Mouse (Mus musculus): ENCODE measurements around the gene Ncln. TPM values are rescaled to one million over a fixed set of nuclear protein-coding genes. Genes with fewer than 3 reads are reported as not detected.

Ncln gene
- total and polyA plus RNA-seq, 2 experiments from 2014 or later = 66.5 to 124 TPM

GRCm38 (mm10) chr10:81464405-81465264 is 31.6 kb downstream of the Ncln start:
- H3K4me1 ChIP-seq (ENCODE audit: insufficient read depth, low read length) = no peaks in the 10 kb centered on the region
- H3K9me3 ChIP-seq (ENCODE audit: low read length) = no peaks in the 10 kb centered on the region
- H3K27ac ChIP-seq = no peak overlapping the region
- DNase-seq (ENCODE audit: low spot score) (peak; percentile 45), ATAC-seq (peak; percentile 74)
- peak overlapping the region; percentile 9; the same call in 1 of the 2 replicates for H3K4me3 ChIP-seq (ENCODE audit: low read length)
- 0 out of 2 replicates have a peak, but pooled peaks cover 4% of the 10 kb centered on the region for H3K27me3 ChIP-seq (ENCODE audit: insufficient read depth, low read length)
- no peak for TF ChIP-seq CTCF (IDR thresholded peaks at IDR 0.05; ENCODE audit: low read depth)
- H3K9ac ChIP-seq (replicated peaks; ENCODE audit: low read length) = no peak overlapping the region
- peak overlapping the region; percentile 38 for H3K4me2 ChIP-seq (ENCODE audit: low read depth, low read length)
- H3K36me3 ChIP-seq (ENCODE audit: insufficient read depth, low read length) = peaks cover 12% of the 10 kb centered on the region; the same call in 1 of the 2 replicates
- 7% methylated on average over 31 of the region's 33 CpGs for WGBS

DNA sequence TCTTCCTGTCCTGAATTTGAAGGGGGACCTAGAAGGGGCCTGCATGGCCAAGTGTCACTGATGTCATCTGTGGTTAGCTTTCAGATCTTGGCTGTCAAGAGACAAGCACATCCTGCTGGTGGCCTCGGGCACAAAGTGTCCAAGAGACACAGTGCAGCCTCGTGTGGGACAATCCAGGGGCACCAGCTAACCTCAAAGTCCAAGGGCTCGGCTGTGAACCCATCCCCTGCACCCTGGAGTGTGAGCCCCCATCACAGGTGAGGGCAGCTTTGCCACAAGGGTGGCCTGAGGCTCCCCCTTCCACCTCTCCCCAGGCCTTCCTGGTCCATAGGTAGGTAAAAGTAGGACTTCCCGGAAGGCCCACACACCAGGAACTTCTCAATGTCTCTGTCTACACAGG is 32.7 kb downstream of the Ncln start:
- Histone ChIP-seq H3K4me3 (ENCODE audit: low read length) (no peak overlapping the region), H3K9ac (replicated peaks; ENCODE audit: low read length) (no peak overlapping the region), H3K4me2 (ENCODE audit: low read depth, low read length) (no peak overlapping the region), H3K4me1 (ENCODE audit: insufficient read depth, low read length) (no peaks in the 10 kb centered on the region), H3K9me3 (ENCODE audit: low read length) (no peaks in the 10 kb centered on the region), H3K36me3 (ENCODE audit: insufficient read depth, low read length) (peaks cover 12% of the 10 kb centered on the region; the same call in 1 of the 2 replicates), H3K27ac (no peak overlapping the region), H3K27me3 (ENCODE audit: insufficient read depth, low read length) (0 out of 2 replicates have a peak, but pooled peaks cover 4% of the 10 kb centered on the region)
- 61% methylated on average over 4 of the region's 4 CpGs for WGBS
- TF ChIP-seq CTCF (IDR thresholded peaks at IDR 0.05; ENCODE audit: low read depth) = no peak
- ATAC-seq (no peak), DNase-seq (ENCODE audit: low spot score) (no peak)

DNA sequence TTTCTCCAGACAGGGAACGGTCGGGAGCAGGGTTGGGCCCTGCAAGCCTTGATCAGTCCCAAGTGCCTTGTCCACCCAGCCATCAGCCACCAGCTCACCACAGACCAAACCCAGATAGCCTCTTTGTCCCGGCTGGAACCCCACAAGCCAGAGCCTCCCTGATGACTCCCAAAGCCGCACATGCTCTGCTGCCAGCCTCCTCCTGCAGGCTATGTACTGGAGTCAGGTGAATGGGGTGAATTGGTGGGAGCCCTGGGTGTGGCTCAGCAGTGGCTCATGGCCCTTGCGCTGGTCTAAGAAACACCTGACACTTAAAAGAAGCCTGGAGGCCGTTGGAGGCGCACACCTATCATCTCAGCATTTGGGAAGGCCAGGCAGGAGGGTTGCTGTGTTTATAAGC is 33.3 kb downstream of the Ncln start:
- Histone ChIP-seq H3K4me2 (ENCODE audit: low read depth, low read length) (no peak overlapping the region), H3K27me3 (ENCODE audit: insufficient read depth, low read length) (0 out of 2 replicates have a peak, but pooled peaks cover 4% of the 10 kb centered on the region), H3K4me1 (ENCODE audit: insufficient read depth, low read length) (no peaks in the 10 kb centered on the region), H3K9ac (replicated peaks; ENCODE audit: low read length) (no peak overlapping the region), H3K9me3 (ENCODE audit: low read length) (no peaks in the 10 kb centered on the region), H3K27ac (no peak overlapping the region), H3K4me3 (ENCODE audit: low read length) (no peak overlapping the region), H3K36me3 (ENCODE audit: insufficient read depth, low read length) (peaks cover 12% of the 10 kb centered on the region; the same call in 1 of the 2 replicates)
- ATAC-seq = no peak
- TF ChIP-seq CTCF (IDR thresholded peaks at IDR 0.05; ENCODE audit: low read depth) = no peak
- WGBS = 73% methylated on average over 7 of the region's 7 CpGs
- DNase-seq (ENCODE audit: low spot score) = no peak

DNA sequence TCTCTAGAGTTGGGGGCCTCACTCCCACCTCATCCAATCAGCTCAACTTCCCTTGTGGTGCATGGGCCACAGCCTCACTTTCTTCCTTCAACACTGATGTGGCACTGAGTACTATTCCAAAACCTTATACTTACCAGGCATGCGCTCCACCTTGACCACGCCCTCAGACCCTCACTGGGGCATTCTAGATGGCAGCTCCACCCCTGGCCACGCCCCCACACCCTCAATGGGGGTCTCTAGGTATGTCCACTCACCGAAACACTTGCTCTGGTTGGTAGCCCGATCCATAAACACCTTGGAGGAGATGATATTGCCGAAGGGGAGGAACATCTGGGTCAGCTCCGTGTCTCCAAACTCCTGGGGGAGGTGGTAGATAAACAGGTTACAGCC is 33.8 kb downstream of the Ncln start:
- Histone ChIP-seq H3K36me3 (ENCODE audit: insufficient read depth, low read length) (peaks cover 10% of the 10 kb centered on the region; the same call in 1 of the 2 replicates), H3K27ac (no peak overlapping the region), H3K4me2 (ENCODE audit: low read depth, low read length) (no peak overlapping the region), H3K9me3 (ENCODE audit: low read length) (no peaks in the 10 kb centered on the region), H3K9ac (replicated peaks; ENCODE audit: low read length) (no peak overlapping the region), H3K4me3 (ENCODE audit: low read length) (no peak overlapping the region), H3K4me1 (ENCODE audit: insufficient read depth, low read length) (no peaks in the 10 kb centered on the region), H3K27me3 (ENCODE audit: insufficient read depth, low read length) (0 out of 2 replicates have a peak, but pooled peaks cover 4% of the 10 kb centered on the region)
- no peak for ATAC-seq
- no peak for DNase-seq (ENCODE audit: low spot score)
- 43% methylated on average over 7 of the region's 7 CpGs for WGBS
- TF ChIP-seq CTCF (IDR thresholded peaks at IDR 0.05; ENCODE audit: low read depth) = no peak

DNA sequence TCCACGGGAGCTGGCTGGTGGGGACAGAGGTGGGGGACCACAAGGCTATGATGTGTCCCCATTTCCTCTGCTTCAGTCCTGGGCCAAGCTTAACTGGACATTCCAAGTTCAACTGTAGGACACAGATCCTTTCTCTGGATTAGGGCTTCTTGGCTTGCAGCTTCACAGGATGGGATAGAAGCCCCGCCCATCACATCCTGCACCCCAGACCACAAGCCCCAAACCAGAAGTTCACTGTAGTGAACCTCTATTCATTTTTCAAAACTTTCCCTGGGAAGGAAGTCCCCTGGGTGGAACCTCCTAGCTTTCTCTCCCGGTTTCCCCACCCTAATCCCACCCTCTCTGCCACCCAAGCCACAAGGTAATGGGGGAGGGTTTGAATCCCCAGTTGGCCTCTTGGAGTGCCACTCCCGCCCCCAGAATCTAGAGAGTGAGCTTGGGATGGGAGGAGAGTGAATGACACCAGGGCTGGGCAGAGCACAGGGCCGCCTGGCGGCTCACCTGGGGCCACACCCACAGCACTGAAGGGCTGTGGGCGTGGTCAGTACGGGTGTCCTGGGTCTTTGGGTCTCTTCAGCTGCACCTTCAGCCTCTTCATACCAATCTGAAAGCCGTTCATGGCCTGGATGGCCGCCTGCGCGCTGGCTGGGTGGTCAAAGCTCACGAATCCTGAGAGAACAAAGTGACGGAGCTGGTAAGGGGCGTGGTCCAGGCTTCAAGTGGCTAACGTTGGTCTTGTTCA is 34.3 kb downstream of the Ncln start:
- Histone ChIP-seq H3K4me2 (ENCODE audit: low read depth, low read length) (no peak overlapping the region), H3K4me1 (ENCODE audit: insufficient read depth, low read length) (no peaks in the 10 kb centered on the region), H3K9ac (replicated peaks; ENCODE audit: low read length) (no peak overlapping the region), H3K9me3 (ENCODE audit: low read length) (no peaks in the 10 kb centered on the region), H3K36me3 (ENCODE audit: insufficient read depth, low read length) (peaks cover 4% of the 10 kb centered on the region; the same call in 1 of the 2 replicates), H3K27me3 (ENCODE audit: insufficient read depth, low read length) (0 out of 2 replicates have a peak, but pooled peaks cover 4% of the 10 kb centered on the region), H3K27ac (no peak overlapping the region), H3K4me3 (ENCODE audit: low read length) (no peak overlapping the region)
- WGBS = 19% methylated on average over 16 of the region's 16 CpGs
- TF ChIP-seq CTCF (IDR thresholded peaks at IDR 0.05; ENCODE audit: low read depth) = no peak
- DNase-seq (ENCODE audit: low spot score) (no peak), ATAC-seq (no peak)

DNA sequence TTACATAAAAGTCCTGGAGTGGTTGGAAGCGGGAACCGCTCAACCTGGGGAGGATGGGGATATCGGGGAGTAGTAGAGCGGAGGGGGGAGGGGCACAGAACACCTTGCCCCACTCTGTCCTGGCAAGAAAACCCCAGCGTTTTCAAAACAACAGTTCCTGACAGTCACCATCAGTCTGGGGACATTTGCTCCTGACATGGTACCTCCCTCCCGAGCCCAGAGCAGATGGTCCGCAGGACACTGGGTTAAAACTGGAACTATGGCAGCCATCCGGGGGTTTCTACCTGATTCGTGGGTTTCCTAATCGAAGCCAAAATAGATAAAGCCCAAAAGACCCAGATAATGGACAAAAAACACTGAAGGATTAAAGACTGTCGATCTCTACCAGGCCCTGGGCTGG is 35.2 kb downstream of the Ncln start:
- ATAC-seq (no peak), DNase-seq (ENCODE audit: low spot score) (no peak)
- Histone ChIP-seq H3K4me1 (ENCODE audit: insufficient read depth, low read length) (no peaks in the 10 kb centered on the region), H3K36me3 (ENCODE audit: insufficient read depth, low read length) (no peaks in the 10 kb centered on the region), H3K4me3 (ENCODE audit: low read length) (no peak overlapping the region), H3K27ac (no peak overlapping the region), H3K9me3 (ENCODE audit: low read length) (no peaks in the 10 kb centered on the region), H3K9ac (replicated peaks; ENCODE audit: low read length) (no peak overlapping the region), H3K4me2 (ENCODE audit: low read depth, low read length) (no peak overlapping the region), H3K27me3 (ENCODE audit: insufficient read depth, low read length) (0 out of 2 replicates have a peak, but pooled peaks cover 4% of the 10 kb centered on the region)
- TF ChIP-seq CTCF (IDR thresholded peaks at IDR 0.05; ENCODE audit: low read depth) = no peak
- 38% methylated on average over 11 of the region's 11 CpGs for WGBS

Data from hindbrain, postnatal 0 days (tissue).